Comparison of ENCODE assay signal across 27 mouse cellular contexts in genomic region chr12:42100189-42100588, GRCm38 (mm10).
"Had no signal": no experiment of that assay in that cellular context is flagged by ENCODE, and none has a peak within 500 bp of the region (broad histone marks: within the 10 kb centered on the region; RNA-seq: fewer than 3 reads in every experiment).

No protein-coding gene starts in this region.

- H3K9ac ChIP-seq: heart, embryonic 13.5 days; heart, embryonic 15.5 days; hindbrain, embryonic 13.5 days; hindbrain, embryonic 15.5 days; kidney, embryonic 15.5 days; limb, embryonic 13.5 days; limb, embryonic 15.5 days; liver, embryonic 12.5 days; liver, embryonic 14.5 days had no signal

- H3K27me3 ChIP-seq: heart, embryonic 13.5 days; heart, embryonic 15.5 days; hindbrain, embryonic 13.5 days; hindbrain, embryonic 15.5 days; kidney, embryonic 15.5 days; limb, embryonic 13.5 days; limb, embryonic 15.5 days; liver, embryonic 12.5 days had no signal

- H3K36me3 ChIP-seq: heart, embryonic 13.5 days; heart, embryonic 15.5 days; hindbrain, embryonic 13.5 days; hindbrain, embryonic 15.5 days; kidney, embryonic 15.5 days; limb, embryonic 13.5 days; limb, embryonic 15.5 days; liver, embryonic 12.5 days had no signal

- ATAC-seq: hindbrain, postnatal 0 days; intestine, embryonic 16.5 days; liver, embryonic 12.5 days had no signal

- DNase-seq: gastrocnemius, postnatal 14 days; gastrocnemius, postnatal 36 days; heart, adult 11 months; heart, adult 2 months; heart, postnatal 14 days; heart, postnatal 36 days; kidney, adult 11 months; kidney, adult 2 months; kidney, adult 9 months; kidney, postnatal 14 days; kidney, postnatal 36 days; layer of hippocampus, adult 9-11 months; layer of hippocampus, postnatal 36 days; left cerebral cortex, postnatal 4 days had no signal

- H3K27ac ChIP-seq: heart, adult 2 months; heart, embryonic 13.5 days; heart, embryonic 15.5 days; hindbrain, embryonic 13.5 days; hindbrain, embryonic 15.5 days; hindbrain, postnatal 0 days; kidney, embryonic 15.5 days; kidney, postnatal 0 days; limb, embryonic 13.5 days; limb, embryonic 15.5 days; liver, embryonic 12.5 days; liver, embryonic 14.5 days had no signal

- H3K4me3 ChIP-seq: heart, adult 2 months; heart, embryonic 13.5 days; heart, embryonic 15.5 days; hindbrain, embryonic 13.5 days; hindbrain, embryonic 15.5 days; kidney, embryonic 15.5 days; limb, embryonic 13.5 days; limb, embryonic 15.5 days; liver, embryonic 12.5 days had no signal

- H3K4me2 ChIP-seq: heart, embryonic 11.5 days; heart, embryonic 13.5 days; heart, embryonic 15.5 days; hindbrain, embryonic 13.5 days; hindbrain, embryonic 15.5 days; kidney, embryonic 15.5 days; limb, embryonic 13.5 days; limb, embryonic 15.5 days; liver, embryonic 12.5 days had no signal

- H3K9me3 ChIP-seq: heart, embryonic 13.5 days; heart, embryonic 15.5 days; hindbrain, embryonic 13.5 days; hindbrain, embryonic 15.5 days; kidney, embryonic 15.5 days; limb, embryonic 13.5 days; limb, embryonic 15.5 days; liver, embryonic 12.5 days had no signal

- H3K4me1 ChIP-seq: heart, embryonic 13.5 days; heart, embryonic 15.5 days; hindbrain, embryonic 13.5 days; hindbrain, embryonic 15.5 days; kidney, embryonic 15.5 days; limb, embryonic 13.5 days; limb, embryonic 15.5 days; liver, embryonic 12.5 days had no signal
